Mouse (Mus musculus): Measurements from ENCODE around the gene Vps8. TPM values are rescaled to one million over a fixed set of nuclear protein-coding genes. Genes with fewer than 3 reads are reported as not detected.

Gene Vps8
- total RNA-seq (2021), result 10 to 100 TPM; 50.9 to 53.4 TPM
- long read RNA-seq, full-length matches to known transcripts, result 40 of 58 reads
- long read RNA-seq, partial matches to known transcripts, result 6 of 58 reads
- long read RNA-seq, other reads (novel, unspliced or antisense), result 12 of 58 reads

DNA sequence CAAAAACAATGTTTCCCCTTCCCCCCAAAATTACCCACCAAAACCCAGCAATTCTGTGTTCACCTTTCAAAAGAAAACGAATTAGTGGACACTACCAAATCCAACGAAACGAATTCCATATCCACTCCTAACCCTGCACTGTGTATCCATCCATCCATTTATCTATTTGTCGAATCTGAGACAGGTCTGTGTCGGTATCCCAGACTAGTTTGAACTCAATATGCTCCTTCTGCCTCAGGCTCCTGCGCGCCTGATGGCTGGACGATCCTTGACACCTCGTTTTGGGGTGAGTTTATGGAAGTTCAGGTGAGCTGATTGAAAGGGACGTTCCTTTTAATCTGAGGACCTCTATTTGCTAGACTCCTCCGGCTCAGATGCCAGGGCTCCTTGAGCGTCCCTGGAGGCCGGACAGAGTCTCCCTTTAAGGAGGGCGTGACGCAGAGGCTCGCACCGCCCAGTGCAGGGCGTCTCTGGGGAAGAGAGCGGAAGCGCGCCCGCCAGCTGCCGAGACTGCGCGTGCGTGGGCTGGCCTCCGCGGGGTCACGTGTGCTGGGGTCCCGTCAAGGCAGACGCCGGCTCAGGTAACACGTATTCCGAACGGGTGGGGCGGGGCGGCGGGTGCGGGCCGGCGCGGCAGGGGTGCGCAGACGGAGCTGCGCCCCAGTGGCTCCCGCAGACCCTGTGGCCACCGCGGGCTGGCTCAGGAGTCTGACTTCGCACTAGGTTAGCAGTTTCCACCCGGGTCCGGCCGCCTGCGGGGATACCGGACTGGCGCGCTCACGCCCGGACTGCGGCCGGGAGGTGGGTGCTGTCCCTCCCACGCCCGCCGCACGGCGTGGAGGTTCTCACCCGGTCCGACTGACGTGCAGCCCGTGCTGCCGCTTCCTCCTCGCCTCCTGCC, at the start of gene Vps8:
Gene Vps8, plus strand, starts transcription at position 474 of the 901 bp plus-strand sequence.
- DNase-seq (ENCODE audit: low spot score in 2 of 2), result peak; percentile 86 to 91

DNA sequence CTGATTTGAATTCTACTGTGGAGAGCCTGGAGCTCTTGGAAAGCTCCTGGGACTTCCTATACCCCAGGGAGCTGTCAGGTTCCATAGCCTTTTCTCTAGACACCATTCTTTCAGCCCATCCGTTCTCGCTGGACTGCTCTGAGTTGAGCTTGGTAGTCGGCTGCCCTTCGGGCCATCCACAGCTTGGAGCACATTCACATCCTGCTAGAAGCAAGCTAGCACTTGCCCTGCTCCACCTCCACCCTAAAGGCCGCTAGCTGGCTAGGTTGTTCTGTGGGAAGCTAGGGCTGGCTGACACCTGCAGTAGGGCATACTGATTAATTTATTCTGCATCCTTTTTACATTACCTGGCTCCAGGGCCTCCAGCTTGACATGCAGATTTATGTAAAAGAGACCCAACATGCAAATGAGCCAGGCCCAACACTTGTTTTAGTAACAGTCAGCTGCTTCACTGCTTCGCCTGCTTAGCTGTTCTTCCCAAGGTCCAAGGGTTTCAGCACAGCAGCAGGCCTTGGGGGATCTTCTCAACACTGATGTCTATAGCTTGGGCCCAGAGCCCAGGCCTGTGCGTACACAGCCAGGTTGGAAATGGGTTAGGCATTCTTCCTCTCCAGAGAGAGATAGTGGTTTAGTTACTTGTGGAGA, 49.5 kb upstream of the Vps8 start:
- no peak for DNase-seq (ENCODE audit: low spot score in 2 of 2)

DNA sequence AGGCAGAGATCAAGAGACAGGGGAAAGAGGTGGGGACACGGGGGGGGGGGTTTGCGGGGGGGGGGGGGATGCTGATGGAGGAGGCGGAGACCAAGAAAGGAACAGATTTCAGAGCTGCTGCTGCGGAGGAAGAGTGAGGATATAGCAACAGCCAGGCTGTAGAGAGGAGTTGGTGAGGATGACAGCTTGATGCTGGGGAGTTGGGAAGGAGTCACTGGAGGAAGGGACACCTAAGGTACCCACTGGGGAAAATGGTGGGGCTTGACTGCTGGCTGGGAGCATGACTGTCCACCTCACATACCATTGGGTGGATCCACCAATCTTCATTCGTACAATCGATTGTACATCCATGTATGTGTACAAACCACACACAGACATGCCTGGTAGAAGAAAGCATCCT, 48.9 kb upstream of the Vps8 start:
- DNase-seq (ENCODE audit: low spot score in 2 of 2), result no peak

DNA sequence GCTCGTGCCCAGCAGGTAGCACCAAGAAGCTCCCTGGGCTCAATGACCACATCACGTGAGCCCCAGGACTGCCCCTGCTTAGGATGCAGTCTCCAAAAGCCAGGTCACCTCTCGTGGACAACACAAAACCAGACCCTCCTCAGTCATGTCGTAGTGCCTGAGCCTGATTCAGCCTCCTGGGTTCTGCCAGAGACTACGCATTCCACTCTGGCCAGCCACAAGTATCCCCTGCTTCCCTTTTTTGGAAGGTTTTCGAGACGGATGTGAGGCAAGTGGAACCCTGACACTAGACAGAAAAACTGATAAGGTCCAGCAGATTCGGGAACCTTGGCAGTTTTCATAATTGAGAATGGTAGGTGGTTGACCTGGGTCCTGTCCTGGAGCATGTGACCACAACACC, 47.8 kb upstream of the Vps8 start:
- no peak for DNase-seq (ENCODE audit: low spot score in 2 of 2)

DNA sequence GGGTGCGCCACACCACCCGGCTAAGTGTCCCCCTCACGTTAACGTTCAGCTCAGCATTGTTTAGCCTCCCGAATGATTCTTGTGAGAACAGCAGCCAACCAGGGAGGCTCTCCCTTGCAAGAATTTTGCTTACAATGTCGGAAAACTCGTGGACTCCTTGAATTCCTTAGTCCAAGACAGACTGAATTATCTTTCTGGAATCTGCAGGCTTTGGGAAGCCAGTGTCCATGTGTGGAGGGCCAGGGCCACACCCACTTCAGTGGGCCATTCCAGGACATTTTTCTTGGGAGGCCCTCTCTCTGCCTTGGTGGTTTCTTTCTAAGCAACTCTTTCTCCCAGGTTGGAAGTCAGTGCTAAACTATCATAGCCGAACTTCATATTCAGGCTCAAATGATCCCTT, 46.6 kb upstream of the Vps8 start:
- DNase-seq (ENCODE audit: low spot score in 2 of 2), result no peak

DNA sequence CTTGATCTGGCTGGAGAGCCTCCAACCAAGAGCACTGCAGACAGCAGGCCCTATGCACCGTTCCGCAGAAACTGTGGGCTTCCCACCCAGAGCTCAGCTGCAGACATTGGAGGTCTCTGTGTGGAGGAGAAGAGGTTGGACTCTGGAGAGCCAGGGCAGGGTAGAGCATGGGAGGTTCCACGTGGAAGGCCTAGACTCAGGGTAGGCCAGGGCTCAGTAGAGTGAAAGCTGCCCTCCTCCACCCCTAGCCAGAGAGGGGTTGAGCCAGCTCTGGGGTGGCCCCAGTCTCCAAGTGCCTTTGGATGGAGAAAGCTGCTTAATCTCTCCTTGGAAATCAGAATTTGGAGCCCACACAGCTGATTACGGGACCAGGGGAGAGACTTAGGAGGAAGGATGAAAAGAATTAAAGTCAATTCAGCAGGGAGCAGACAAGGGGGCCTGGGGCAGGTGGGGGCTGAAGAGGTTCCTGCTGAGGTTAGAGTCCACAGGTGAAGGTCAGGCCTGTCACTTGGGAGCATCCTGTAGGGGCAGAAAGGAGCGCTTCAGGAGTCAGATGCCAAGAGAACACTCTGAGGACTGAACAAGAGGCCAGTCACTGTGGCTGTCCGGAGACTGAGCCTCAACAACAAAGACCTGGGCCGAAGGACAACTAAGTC, 45.8 kb upstream of the Vps8 start:
- no peak for DNase-seq (ENCODE audit: low spot score in 2 of 2)

DNA sequence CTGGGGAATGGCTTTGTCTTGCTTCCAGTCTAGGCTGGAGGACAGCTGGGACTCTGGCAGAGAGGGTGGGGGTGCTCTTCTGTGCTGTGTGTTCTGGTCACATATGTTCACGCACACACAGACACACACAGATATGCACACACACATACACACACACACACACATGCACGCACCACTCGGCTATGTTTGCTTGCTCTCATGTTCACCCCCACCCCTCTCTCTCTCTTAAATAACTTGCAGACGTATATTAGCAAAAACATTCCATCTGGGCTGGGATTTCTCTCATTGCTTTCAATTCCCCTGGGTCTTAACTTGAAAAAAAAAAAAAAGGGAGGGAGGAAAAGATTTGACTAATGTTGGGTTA, 45.3 kb upstream of the Vps8 start:
- DNase-seq (ENCODE audit: low spot score in 2 of 2), result no peak

DNA sequence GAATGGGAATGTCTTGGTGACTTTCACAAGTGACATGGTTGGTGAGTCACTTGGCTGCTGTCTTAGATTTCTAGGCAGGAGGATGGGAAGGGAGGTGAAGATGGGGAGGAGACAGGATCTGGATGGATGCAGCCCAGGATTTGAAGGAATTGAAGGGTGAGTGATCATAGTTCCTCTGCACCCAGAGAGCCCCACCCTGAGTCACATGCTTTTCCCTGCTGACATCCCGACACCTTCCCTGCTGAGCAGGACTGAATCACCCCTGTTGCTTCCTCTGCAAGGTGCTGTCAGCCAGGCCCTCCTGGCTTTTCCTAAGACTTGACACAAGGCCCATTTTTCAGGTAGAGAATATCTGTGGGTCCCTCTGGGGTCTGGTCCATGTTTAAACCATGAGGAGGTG, 41.4 kb upstream of the Vps8 start:
- DNase-seq (ENCODE audit: low spot score in 2 of 2), result no peak

DNA sequence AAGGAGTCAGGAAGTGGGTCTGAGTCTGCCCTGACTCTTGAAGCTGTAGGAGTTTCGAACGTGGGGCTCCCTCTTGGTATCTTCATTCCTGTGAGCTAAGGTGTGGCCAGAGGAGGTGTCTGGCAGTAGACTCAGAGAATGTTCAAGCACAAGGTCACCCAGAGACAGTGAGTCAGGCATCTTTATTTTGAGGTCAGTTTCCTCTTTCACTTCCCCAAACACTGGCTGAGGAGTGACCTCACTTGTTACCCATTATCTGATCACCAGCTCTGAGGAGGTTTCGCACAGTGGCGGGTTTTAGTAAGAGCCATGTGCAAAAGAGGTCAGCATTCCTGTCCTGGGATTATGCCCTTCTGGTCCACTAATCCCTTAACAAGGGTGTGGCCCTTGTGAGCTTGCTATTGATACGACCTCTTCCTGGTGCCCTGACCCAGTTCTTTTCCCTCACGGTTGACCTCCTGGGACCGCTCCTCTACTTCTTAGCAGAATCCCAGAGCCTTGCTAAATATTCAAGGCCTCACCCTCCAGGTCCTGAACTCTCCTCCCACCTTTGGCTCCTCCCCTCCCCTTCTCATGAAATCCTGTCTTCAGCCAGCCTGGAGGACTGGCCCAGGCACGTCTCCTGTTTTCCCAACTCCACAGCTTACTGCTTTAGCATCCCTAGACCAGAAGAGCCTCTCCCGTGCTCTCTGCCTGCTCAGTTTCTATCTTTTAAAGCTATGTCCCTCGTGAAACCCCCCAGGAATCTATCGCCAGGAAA, 40.6 kb upstream of the Vps8 start:
- no peak for DNase-seq (ENCODE audit: low spot score in 2 of 2)

DNA sequence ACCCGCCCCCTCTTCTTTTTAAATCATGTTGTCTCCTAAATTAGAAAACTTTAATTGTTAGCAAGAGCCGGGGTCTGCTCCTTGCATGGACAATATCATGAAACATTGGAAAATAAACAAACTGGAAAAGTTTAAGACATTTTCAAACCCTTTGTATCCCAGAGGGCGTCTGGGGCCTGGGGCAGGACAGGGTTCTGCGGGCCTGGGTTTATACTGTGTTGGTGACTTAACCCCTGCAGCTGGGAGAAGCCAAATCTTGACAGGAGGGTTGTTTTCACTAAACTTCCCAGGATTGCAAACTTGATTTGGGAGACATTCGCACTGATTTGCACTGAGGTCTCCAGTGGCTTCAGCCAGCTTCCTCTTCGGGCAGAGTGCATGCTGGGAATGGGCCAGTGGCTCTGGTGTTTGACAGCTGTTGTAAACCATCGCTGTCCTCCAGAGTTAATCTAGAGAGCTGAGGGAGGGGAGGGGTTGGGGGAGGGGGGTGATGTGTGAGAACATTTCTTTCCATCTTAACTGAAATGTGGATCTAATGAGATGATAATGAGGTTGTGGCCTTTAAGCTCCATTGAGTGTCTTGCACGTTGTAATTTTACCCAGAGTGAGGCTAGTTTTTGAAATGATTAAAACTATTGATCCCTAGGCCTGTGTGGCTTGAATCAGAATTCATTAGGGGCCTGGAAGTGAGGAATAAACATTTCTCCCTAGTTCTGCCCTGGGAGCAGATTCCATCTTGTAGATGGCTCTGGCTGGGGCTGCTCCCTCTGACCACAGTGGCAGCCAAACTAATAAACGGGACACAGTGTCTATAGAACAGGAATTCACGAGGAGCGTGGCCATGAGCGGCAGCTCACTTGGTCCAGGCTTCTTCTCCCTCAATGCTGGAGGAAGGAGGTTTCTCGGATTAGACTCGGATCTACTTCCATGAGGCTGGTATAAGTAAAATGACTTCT, 36.7 kb upstream of the Vps8 start:
- DNase-seq (ENCODE audit: low spot score in 2 of 2), result no peak

DNA sequence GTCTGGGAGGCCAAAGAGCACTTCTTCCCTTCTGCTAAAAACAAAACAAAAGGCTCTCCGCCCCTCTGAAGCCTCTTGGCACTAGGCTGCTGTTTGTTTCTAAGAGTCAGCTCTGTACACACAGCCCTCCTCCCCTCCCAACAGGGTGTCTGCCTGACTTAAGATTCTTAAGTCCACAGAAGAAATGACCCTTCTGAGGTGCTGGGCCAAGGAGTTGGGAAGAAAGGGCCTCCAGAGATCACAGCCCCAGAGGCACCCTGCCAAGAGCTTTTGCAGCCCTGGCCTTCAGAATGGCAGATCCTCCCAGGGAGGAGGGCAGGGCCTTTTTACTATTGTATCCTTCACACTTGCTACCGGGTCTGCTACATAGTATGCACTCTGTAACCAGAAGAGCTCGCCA, 33.6 kb upstream of the Vps8 start:
- no peak for DNase-seq (ENCODE audit: low spot score in 2 of 2)

DNA sequence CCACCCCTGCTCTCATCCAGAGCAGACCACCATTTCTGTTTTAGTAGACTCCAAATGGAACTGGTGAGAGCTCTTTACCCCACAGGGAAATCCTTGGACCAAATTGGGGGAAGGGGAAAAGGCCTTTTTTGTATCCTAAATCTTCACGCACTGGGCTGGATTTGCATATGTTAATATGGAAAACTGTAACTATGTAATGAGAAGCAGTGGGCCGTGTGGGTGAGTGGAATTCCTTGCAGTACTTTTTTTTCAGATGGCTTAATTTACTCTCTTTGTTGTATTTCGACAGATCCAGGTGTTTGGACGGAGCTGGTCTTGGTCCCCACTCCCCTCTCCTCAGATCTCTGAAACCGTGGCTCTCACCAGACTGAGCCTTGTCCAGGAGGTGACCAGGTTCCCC, 32.2 kb upstream of the Vps8 start:
- DNase-seq (ENCODE audit: low spot score in 2 of 2), result no peak

DNA sequence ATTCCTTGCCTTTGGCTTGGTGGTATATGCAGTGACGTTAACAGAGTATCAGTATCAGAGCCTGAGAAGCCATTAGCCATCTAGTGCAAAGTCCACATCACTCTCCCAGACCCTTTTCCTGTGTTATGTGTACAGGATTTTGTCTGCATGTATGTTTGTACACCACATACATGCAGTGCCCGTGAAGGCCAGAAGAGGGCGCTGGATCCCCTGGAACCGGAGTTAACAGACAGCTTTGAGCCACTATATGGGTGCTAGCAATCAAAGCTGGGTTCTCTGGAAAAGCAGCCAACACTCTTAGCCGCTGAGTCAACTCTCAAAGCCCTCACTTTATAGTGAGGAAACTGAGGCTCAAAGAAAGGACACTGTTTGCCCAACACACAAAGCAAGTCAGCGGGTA, 30.8 kb upstream of the Vps8 start:
- DNase-seq (ENCODE audit: low spot score in 2 of 2), result no peak

DNA sequence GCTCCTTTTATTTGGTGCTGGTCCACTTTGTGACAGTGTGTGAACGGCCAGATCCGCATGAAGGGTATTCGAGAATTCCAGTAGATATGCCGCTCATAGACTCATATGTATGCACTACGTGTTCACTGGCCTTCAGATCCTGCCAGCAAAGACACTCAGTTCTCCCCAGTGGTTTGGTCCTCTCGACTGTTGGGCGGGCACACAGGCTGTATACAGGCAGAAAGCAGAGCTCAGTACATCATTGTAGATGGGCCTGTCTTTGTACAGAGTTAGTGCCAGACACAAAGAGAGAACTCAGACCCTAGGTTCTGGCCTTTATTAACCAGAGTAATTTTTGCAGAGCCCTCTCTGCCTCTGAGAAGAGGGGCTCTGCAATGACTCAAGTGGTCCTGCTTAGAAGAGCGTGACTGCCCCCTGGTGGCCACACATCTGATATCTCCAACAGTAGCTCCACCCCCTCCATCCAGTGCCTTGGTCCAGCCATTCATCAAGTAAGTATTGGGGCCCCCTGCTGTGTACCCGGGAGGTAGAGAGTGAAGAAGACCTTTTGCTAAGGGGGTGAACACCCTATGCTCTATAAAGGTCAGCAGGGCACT, 30.3 kb upstream of the Vps8 start:
- peak; percentile 53 to 91 for DNase-seq (ENCODE audit: low spot score in 2 of 2)

DNA sequence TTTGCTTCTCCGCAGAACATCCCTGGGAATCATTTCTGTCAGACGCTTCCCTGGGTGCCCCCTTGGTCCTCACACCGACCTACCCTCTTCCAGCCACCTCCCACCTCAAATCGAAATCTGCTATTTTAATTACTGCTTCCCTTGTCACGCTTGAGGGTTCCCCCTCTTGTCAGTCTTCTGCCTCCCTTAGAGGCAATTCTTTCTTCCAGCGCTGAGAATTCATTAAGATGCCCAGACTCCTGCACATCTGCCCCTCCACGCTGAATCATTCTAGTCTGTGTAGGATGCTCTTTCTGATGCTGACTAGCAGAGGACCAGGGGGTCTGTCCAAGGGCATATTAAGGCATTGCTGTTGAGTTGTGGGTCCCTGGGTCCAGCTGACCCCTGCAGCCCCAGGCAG, 27.4 kb upstream of the Vps8 start:
- no peak for DNase-seq (ENCODE audit: low spot score in 2 of 2)

DNA sequence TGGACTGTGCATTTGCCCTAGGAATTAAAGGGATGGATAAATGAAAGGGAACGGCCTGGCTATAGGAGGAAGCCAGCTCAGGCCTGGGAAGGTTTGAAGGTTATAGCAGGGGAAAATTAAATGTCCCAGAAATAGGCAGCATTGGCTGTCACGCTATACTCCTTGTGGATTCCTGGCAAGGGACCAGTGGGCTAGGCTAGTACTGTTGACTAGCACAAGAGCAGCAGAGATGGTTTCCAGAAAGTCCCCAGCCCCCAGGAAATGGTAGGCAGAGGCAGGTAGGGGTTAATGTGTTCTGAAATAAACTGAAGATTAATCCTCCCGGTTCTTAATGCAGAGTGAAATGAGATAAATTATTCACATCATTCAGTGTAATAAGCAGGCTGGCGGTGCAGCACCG, 25.2 kb upstream of the Vps8 start:
- no peak for DNase-seq (ENCODE audit: low spot score in 2 of 2)

DNA sequence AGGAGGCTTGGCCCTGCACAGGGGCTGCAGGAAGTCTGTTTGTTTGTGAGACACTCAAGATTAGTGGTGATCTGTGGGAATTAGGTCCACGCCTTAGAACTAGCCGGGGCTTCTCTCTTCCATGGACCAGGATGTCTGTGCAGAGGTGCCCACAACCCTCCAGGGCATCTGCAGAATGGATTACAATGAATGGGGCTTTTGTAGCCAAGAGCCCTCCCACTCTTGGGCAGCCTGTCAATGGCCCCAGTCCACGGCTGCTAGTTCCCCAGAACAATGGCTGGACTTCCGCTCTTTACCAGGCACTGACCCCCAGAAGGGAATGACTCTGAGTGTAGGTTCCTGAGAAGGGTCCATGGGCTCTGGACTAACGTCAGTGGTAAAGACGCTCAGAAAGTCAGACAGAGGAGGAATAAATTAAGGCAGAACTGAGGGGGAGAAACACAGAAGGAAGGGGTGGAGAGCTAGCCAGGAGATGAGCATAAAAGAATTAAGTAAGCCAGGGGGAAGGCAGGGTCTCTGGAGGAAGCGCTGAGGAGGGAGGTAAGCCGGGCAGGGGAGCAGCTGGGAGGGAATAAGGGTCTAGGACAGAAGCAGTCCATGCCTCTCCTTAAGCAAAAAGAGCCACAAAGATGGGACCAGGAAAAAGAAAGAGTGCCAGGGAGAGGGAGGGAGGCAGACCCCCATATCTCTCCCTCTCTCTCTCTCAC, 24.4 kb upstream of the Vps8 start:
- DNase-seq (ENCODE audit: low spot score in 2 of 2), result peak in 1 of 2 experiments; percentile 25

DNA sequence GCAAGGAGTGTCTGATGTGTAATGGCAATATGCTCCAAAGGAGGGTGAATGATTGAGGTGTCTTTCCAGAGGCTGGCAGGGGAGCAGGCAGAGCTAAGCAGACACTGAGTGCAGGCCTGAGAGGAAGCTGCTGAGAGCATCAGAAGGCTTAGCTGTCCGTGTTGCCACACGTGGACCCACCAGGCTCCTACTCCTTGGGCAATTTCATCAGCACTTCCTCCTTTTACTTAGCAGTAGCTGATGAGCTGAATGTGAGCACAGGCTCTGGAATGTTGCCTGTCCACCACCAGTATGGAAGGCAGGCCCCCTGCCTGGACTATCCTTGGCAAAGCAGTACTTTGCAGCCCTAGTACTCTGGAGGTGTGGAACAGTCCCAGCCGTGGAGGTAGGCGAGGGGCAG, 23.0 kb upstream of the Vps8 start:
- DNase-seq (ENCODE audit: low spot score in 2 of 2), result no peak

DNA sequence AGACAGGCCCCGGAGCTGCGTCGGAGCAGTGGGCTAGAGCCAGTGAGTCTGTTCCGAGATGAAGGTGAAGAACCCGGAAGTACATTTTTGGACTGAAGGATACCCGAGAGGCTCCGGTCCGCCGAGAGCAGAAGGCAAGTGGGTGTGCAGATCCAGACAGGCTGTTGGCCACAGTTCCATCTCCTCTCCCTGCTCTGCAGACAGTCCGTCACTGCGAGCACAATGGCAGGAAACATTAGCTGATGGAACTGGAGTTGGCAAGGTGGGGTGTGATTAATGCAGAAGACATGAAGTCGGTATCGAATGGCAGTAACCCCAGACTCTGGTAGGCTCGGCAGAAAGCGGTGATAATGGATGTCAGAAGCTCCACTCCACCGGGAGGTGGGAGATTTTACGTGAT, 20.9 kb upstream of the Vps8 start:
- DNase-seq (ENCODE audit: low spot score in 2 of 2), result peak; percentile 50 to 69
